Mouse (Mus musculus) megakaryocyte progenitor cell, adult 5-6 weeks (primary cell): ENCODE measurements around the gene Hoxc8. TPM values are rescaled to one million over a fixed set of nuclear protein-coding genes. Genes with fewer than 3 reads are reported as not detected.

Source experiments
- ATAC-seq: replicated peaks from 2 replicates; pipeline ENCODE4 v1.8.0; 2016; ENCODE audit warnings: mild to moderate bottlenecking, moderate TSS enrichment, inconsistent platforms; ENCODE audit not compliant: poor library complexity
- total RNA-seq, 2 experiments: library from RNA; stranded (forward) in 1 of 2; stranded (reverse) in 1 of 2; fragments of 157-497, 149-512 nt in 1 of 2; fragments of 200-1000 nt in 1 of 2; gene quantifications; 2 replicates each; pipeline versions ENCODE4 v1.2.3 to v1.2.4; 2015 to 2017

Hoxc8 gene
- total RNA-seq, 2 experiments from 2014 or later = not detected

- ATAC-seq = no peak
Observed at GRCm38 (mm10) chr15:102981379-102982288, 8.8 kb upstream of the Hoxc8 start.

GRCm38 (mm10) chr15:102983716-102984115, 6.7 kb upstream of the Hoxc8 start:
- no peak for ATAC-seq

- no peak for ATAC-seq
Observed at GRCm38 (mm10) chr15:102984521-102984920, 5.9 kb upstream of the Hoxc8 start.

- no peak for ATAC-seq
Observed at GRCm38 (mm10) chr15:102984925-102985324, 5.5 kb upstream of the Hoxc8 start.

GRCm38 (mm10) chr15:102987124-102987833, 3.1 kb upstream of the Hoxc8 start:
- ATAC-seq = peak; percentile 93

- no peak for ATAC-seq
Observed at GRCm38 (mm10) chr15:102988078-102988477, 2.3 kb upstream of the Hoxc8 start.

GRCm38 (mm10) chr15:102991782-102992181, 1.4 kb downstream of the Hoxc8 start:
- ATAC-seq = no peak

- ATAC-seq = no peak
Observed at GRCm38 (mm10) chr15:102992206-102992605, 1.8 kb downstream of the Hoxc8 start.

GRCm38 (mm10) chr15:102992863-102993262, 2.5 kb downstream of the Hoxc8 start:
- ATAC-seq = no peak

GRCm38 (mm10) chr15:102996548-102996947, 6.1 kb downstream of the Hoxc8 start:
- ATAC-seq = no peak

- ATAC-seq = no peak
Observed at GRCm38 (mm10) chr15:102997431-102997830, 7.0 kb downstream of the Hoxc8 start.

- ATAC-seq = no peak
Observed at GRCm38 (mm10) chr15:102997939-102998355, 7.5 kb downstream of the Hoxc8 start, which contains the start of gene Hoxc6. TSS of gene Hoxc6 (plus strand) at chr15:102998257.

GRCm38 (mm10) chr15:102998608-102999182, 8.3 kb downstream of the Hoxc8 start:
- ATAC-seq = no peak

GRCm38 (mm10) chr15:102999183-102999831, 8.9 kb downstream of the Hoxc8 start:
- ATAC-seq = peak; percentile 58

GRCm38 (mm10) chr15:102999955-103000354, 9.5 kb downstream of the Hoxc8 start:
- ATAC-seq = no peak; the same call in 1 of the 2 replicates

- no peak for ATAC-seq
Observed at GRCm38 (mm10) chr15:103000501-103000901, 10.1 kb downstream of the Hoxc8 start.

- no peak for ATAC-seq
Observed at GRCm38 (mm10) chr15:103001370-103001769, 11.0 kb downstream of the Hoxc8 start.

- ATAC-seq = no peak
Observed at GRCm38 (mm10) chr15:103002156-103002555, 11.7 kb downstream of the Hoxc8 start.

GRCm38 (mm10) chr15:103002821-103003448, 12.5 kb downstream of the Hoxc8 start:
- no peak for ATAC-seq

GRCm38 (mm10) chr15:103005308-103005707, 14.9 kb downstream of the Hoxc8 start:
- ATAC-seq = no peak
